Mouse (Mus musculus): Measurements from ENCODE around the gene Rtl8b.
"Not testable (repeated sequence)": the region's sequence is repeated elsewhere in the genome, so short reads cannot be mapped to it uniquely, and the experiment has no call there.

GRCm38 (mm10) chrX:53676943-53677342 is 6.7 kb upstream of the Rtl8b start:
- TF ChIP-seq CTCF (IDR thresholded peaks at IDR 0.05; ENCODE audit: control insufficient read depth, insufficient read depth, low read length); POLR2A (IDR thresholded peaks at IDR 0.05; ENCODE audit: borderline replicate concordance, control insufficient read depth, low read depth, low read length): not testable (repeated sequence)

Data from bone marrow, adult 2 months (tissue).